Mouse (Mus musculus) left cerebral cortex, postnatal 25 days (tissue): ENCODE data around the gene B630019K06Rik. TPM values are rescaled to one million over a fixed set of nuclear protein-coding genes. Genes with fewer than 3 reads are reported as not detected.
"Not testable (repeated sequence)": the region's sequence is repeated elsewhere in the genome, so short reads cannot be mapped to it uniquely, and the experiment has no call there.

Experiments used
- DNase-seq, 2 experiments: peaks; one replicate each; pipeline ENCODE4 v3.0.0; 2022; ENCODE audit warnings: low spot score in 2 of 2, mixed read lengths in 1 of 2
- intact Hi-C: fragments of 180-260 bp; cut with DNase I; formaldehyde crosslinking; loops from one replicate; pipeline ENCODE4 v1.15.1; 2025
- total RNA-seq, 2 experiments: library from RNA; stranded (reverse); gene quantifications; 2 replicates each; pipeline ENCODE4 v1.2.3; 2021

The B630019K06Rik gene
- total RNA-seq: 10 to 100 TPM; 31.8 to 34.0 TPM

GRCm38 (mm10) chrX:8892343-8893155 lies at the start of gene B630019K06Rik:
B630019K06Rik (plus strand) TSS chrX:8892382.
- peak; percentile 49 to 55 for DNase-seq
- intact Hi-C loops: loop anchor here (5.0 kb wide), 1 partner anchor 55 kb away; no protein-coding TSS in a partner anchor

GRCm38 (mm10) chrX:8843694-8844093 lies 48.5 kb upstream of the B630019K06Rik start, which contains the start of gene Gm6592:
Gm6592 (plus strand) TSS chrX:8843994.
- intact Hi-C loops: no loop called here
- DNase-seq: no peak

GRCm38 (mm10) chrX:8852486-8852885 lies 39.7 kb upstream of the B630019K06Rik start:
- intact Hi-C loops: no loop called here
- no peak for DNase-seq

- intact Hi-C loops: loop anchor here (2.0 kb wide), 1 partner anchor 58 kb away; no protein-coding TSS in a partner anchor
- DNase-seq: peak; percentile 69 to 85
Observed at GRCm38 (mm10) chrX:8864331-8864730, 27.9 kb upstream of the B630019K06Rik start.

- not testable (repeated sequence) for DNase-seq
- intact Hi-C loops: loop anchor here (1.0 kb wide), 1 partner anchor 33 kb away; no protein-coding TSS in a partner anchor
Observed at GRCm38 (mm10) chrX:8873953-8874352, 18.2 kb upstream of the B630019K06Rik start, which contains the start of gene Gm5751. Gm5751 (plus strand) TSS chrX:8874253.

- DNase-seq: no peak
- intact Hi-C loops: no loop called here
Observed at GRCm38 (mm10) chrX:8884336-8884735, 7.8 kb upstream of the B630019K06Rik start.

GRCm38 (mm10) chrX:8891975-8892342 lies 223 bp upstream of the B630019K06Rik start:
- intact Hi-C loops: loop anchor here (5.0 kb wide), 1 partner anchor 55 kb away; no protein-coding TSS in a partner anchor
- no peak for DNase-seq

GRCm38 (mm10) chrX:8893182-8893651 lies 1.0 kb downstream of the B630019K06Rik start:
- intact Hi-C loops: loop anchor here (5.0 kb wide), 1 partner anchor 54 kb away; no protein-coding TSS in a partner anchor
- DNase-seq: peak; percentile 5 to 6

GRCm38 (mm10) chrX:8900823-8901222 lies 8.6 kb downstream of the B630019K06Rik start:
- DNase-seq: no peak
- intact Hi-C loops: no loop called here

GRCm38 (mm10) chrX:8901906-8902472 lies 9.8 kb downstream of the B630019K06Rik start:
- DNase-seq: peak in 1 of 2 experiments; percentile 5
- intact Hi-C loops: no loop called here

- DNase-seq: no peak
Observed at GRCm38 (mm10) chrX:8921080-8921479, 28.9 kb downstream of the B630019K06Rik start.

GRCm38 (mm10) chrX:8921813-8922607 lies 29.8 kb downstream of the B630019K06Rik start:
- no peak for DNase-seq
- intact Hi-C loops: loop anchor here (2.0 kb wide), 1 partner anchor 57 kb away; no protein-coding TSS in a partner anchor

More at GRCm38 (mm10) chrX:8921080-8921479, 28.9 kb downstream of the B630019K06Rik start:
- intact Hi-C loops: no loop called here

GRCm38 (mm10) chrX:8927308-8927707 lies 35.1 kb downstream of the B630019K06Rik start:
- no peak for DNase-seq
- intact Hi-C loops: no loop called here

- DNase-seq: no peak
- intact Hi-C loops: no loop called here
Observed at GRCm38 (mm10) chrX:8944041-8944440, 51.9 kb downstream of the B630019K06Rik start.

Other genes with a start within 250 kb of the B630019K06Rik start
- not detected for gene Ssxb8, start 201.5 kb upstream of the B630019K06Rik start, total RNA-seq
- not detected for gene Ssx9, start 143.9 kb upstream of the B630019K06Rik start, total RNA-seq
- not detected for gene Ssxb5, start 88.7 kb upstream of the B630019K06Rik start, total RNA-seq
- gene Gm6592, start 48.4 kb upstream of the B630019K06Rik start, total RNA-seq: not detected
- gene Gm5751, start 18.1 kb upstream of the B630019K06Rik start, total RNA-seq: not detected
- not detected for gene Fthl17b, start 70.6 kb downstream of the B630019K06Rik start, total RNA-seq
- not detected for gene Fthl17c, start 84.2 kb downstream of the B630019K06Rik start, total RNA-seq
- not detected for gene Fthl17d, start 94.4 kb downstream of the B630019K06Rik start, total RNA-seq
- gene Fthl17e, start 141.1 kb downstream of the B630019K06Rik start, total RNA-seq: not detected
- not detected for gene Fthl17f, start 170.6 kb downstream of the B630019K06Rik start, total RNA-seq
- gene 4930402K13Rik, start 212.2 kb downstream of the B630019K06Rik start, total RNA-seq: not detected